Mouse (Mus musculus) large intestine, adult 2 months (tissue): ENCODE data around the gene Gsdma. TPM values are rescaled to one million over a fixed set of nuclear protein-coding genes. Genes with fewer than 3 reads are reported as not detected.
"Not testable (repeated sequence)": the region's sequence is repeated elsewhere in the genome, so short reads cannot be mapped to it uniquely, and the experiment has no call there.

Experiments
- DNase-seq: peaks from one replicate; pipeline ENCODE4 v3.0.0-alpha.2; 2012; ENCODE audit warnings: low read depth, low spot score
- WGBS: fragments of 180-500 bp; shearing (Covaris S2); methylation state at CpG from one replicate; pipeline ENCODE4 v1.1.7; 2018; 5-methylcytosine and 5-hydroxymethylcytosine counted together
- polyA plus RNA-seq: library from polyadenylated mRNA; depleted of rRNA; stranded (reverse); fragments of >200 nt; gene quantifications from 2 replicates; pipeline ENCODE4 v1.2.3, GENCODE M21; 2012; rRNA removed

Gene Gsdma
- polyA plus RNA-seq, 1 experiment: 0.51 TPM

GRCm38 (mm10) chr11:98705021-98705420, 40.9 kb downstream of the Gsdma start:
- 91% methylated on average over 10 of the region's 10 CpGs for WGBS
- no peak for DNase-seq

GRCm38 (mm10) chr11:98707401-98708281, 43.5 kb downstream of the Gsdma start:
- 66% methylated on average over 22 of the region's 22 CpGs for WGBS
- DNase-seq: no peak

GRCm38 (mm10) chr11:98708282-98708956, 44.3 kb downstream of the Gsdma start:
- no peak for DNase-seq
- WGBS: 22% methylated on average over 19 of the region's 19 CpGs

GRCm38 (mm10) chr11:98709001-98709741, 45.0 kb downstream of the Gsdma start:
- no peak for DNase-seq
- whole genome bisulfite sequencing: 5% methylated on average over 26 of the region's 26 CpGs

- 40% methylated on average over 12 of the region's 12 CpGs for WGBS
- no peak for DNase-seq
These were observed 46.4 kb downstream of the Gsdma start for GRCm38 (mm10) chr11:98710416-98711045.

GRCm38 (mm10) chr11:98711046-98711434, 46.9 kb downstream of the Gsdma start:
- 70% methylated on average over 4 of the region's 4 CpGs for WGBS

GRCm38 (mm10) chr11:98712009-98712408, 47.9 kb downstream of the Gsdma start:
- not testable (repeated sequence) for DNase-seq
- WGBS: 80% methylated on average over 6 of the region's 6 CpGs

More at GRCm38 (mm10) chr11:98711046-98711434, 46.9 kb downstream of the Gsdma start:
- DNase-seq: no peak

- WGBS: 80% methylated on average over 12 of the region's 12 CpGs
- no peak for DNase-seq
These were observed 49.6 kb downstream of the Gsdma start for GRCm38 (mm10) chr11:98713703-98714102.

- no peak for DNase-seq
- WGBS: 94% methylated on average over 9 of the region's 9 CpGs
These were observed 51.8 kb downstream of the Gsdma start for GRCm38 (mm10) chr11:98715946-98716345.

GRCm38 (mm10) chr11:98717904-98718303, 53.8 kb downstream of the Gsdma start:
- WGBS: 18% methylated on average over 13 of the region's 13 CpGs
- no peak for DNase-seq

- 83% methylated on average over 2 of the region's 2 CpGs for WGBS
- DNase-seq: no peak
These were observed 56.6 kb downstream of the Gsdma start for GRCm38 (mm10) chr11:98720756-98721155.

- 53% methylated on average over 24 of the region's 24 CpGs for WGBS
- DNase-seq: no peak
These were observed 57.5 kb downstream of the Gsdma start for GRCm38 (mm10) chr11:98721458-98722226.

GRCm38 (mm10) chr11:98723098-98723497, 58.9 kb downstream of the Gsdma start:
- no peak for DNase-seq
- 75% methylated on average over 7 of the region's 7 CpGs for WGBS

GRCm38 (mm10) chr11:98725926-98726506, 61.9 kb downstream of the Gsdma start:
- 92% methylated on average over 15 of the region's 15 CpGs for WGBS
- DNase-seq: no peak

Other genes starting within 250 kb of the Gsdma start
- gene Mien1, start 225.4 kb upstream of the Gsdma start, polyA plus RNA-seq: 72.4 and 90.3 TPM in 2 replicates
- 83.7 and 92.9 TPM in 2 replicates for gene Grb7, start 218.0 kb upstream of the Gsdma start, polyA plus RNA-seq
- gene Ikzf3, start 118.3 kb upstream of the Gsdma start, polyA plus RNA-seq: 8.1 and 15.1 TPM in 2 replicates
- gene Zpbp2, start 113.3 kb upstream of the Gsdma start, polyA plus RNA-seq: 0.31 and 0.78 TPM in 2 replicates
- gene Ormdl3, start 77.0 kb upstream of the Gsdma start, polyA plus RNA-seq: 45.7 and 70.2 TPM in 2 replicates
- gene Lrrc3c, start 66.1 kb upstream of the Gsdma start, polyA plus RNA-seq: not detected in 2 replicates
- gene Gm12355, start 38.7 kb upstream of the Gsdma start, polyA plus RNA-seq: not detected in 2 replicates
- gene Gsdma3, start 38.0 kb upstream of the Gsdma start, polyA plus RNA-seq: not detected in 2 replicates
- 0.89 and 1.8 TPM in 2 replicates for gene Gsdma2, start 17.6 kb upstream of the Gsdma start, polyA plus RNA-seq
- 186 and 196 TPM in 2 replicates for gene Psmd3, start 18.2 kb downstream of the Gsdma start, polyA plus RNA-seq
- not detected in 2 replicates for gene Csf3, start 36.9 kb downstream of the Gsdma start, polyA plus RNA-seq
- 43.2 and 50.8 TPM in 2 replicates for gene Med24, start 65.1 kb downstream of the Gsdma start, polyA plus RNA-seq
- gene Thra, start 76.3 kb downstream of the Gsdma start, polyA plus RNA-seq: 55.9 and 83.8 TPM in 2 replicates
- 32.0 and 71.6 TPM in 2 replicates for gene Nr1d1, start 111.0 kb downstream of the Gsdma start, polyA plus RNA-seq
- gene Msl1, start 131.2 kb downstream of the Gsdma start, polyA plus RNA-seq: 22.1 and 32.3 TPM in 2 replicates
- 21.1 and 23.8 TPM in 2 replicates for gene Casc3, start 140.6 kb downstream of the Gsdma start, polyA plus RNA-seq
- 29.2 and 37.4 TPM in 2 replicates for gene Rapgefl1, start 172.4 kb downstream of the Gsdma start, polyA plus RNA-seq
- 9.9 and 13.8 TPM in 2 replicates for gene Wipf2, start 199.3 kb downstream of the Gsdma start, polyA plus RNA-seq
- gene Cdc6, start 243.4 kb downstream of the Gsdma start, polyA plus RNA-seq: 2.4 and 2.7 TPM in 2 replicates